Mouse (Mus musculus) neural tube, embryonic 13.5 days (tissue): Measurements from ENCODE around the gene Fgfr2. TPM values are rescaled to one million over a fixed set of nuclear protein-coding genes. Genes with fewer than 3 reads are reported as not detected.

ENCODE experiments used
- ATAC-seq: fragments of 200-750 bp; cut with Nextera tagmentation; 2 replicates; pipeline ENCODE4 v1.8.0; 2017; ENCODE audit warnings: low read depth, mild to moderate bottlenecking, moderate TSS enrichment, moderate library complexity
- H3K27ac ChIP-seq: fragments of 300-500 bp; sonication (generic); replicated peaks from 2 replicates; pipeline ENCODE4 v1.5.1; 2015; ENCODE audit warnings: moderate library complexity, mild to moderate bottlenecking, inconsistent platforms
- H3K27me3 ChIP-seq: fragments of 300-500 bp; sonication (generic); 2 replicates; pipeline ENCODE4 v1.6.1; 2015; ENCODE audit warnings: mild to moderate bottlenecking, inconsistent platforms
- H3K36me3 ChIP-seq: fragments of 300-500 bp; sonication (generic); 2 replicates; pipeline ENCODE4 v1.6.1; 2015; ENCODE audit warnings: mild to moderate bottlenecking, inconsistent platforms
- H3K4me1 ChIP-seq: fragments of 300-500 bp; sonication (generic); replicated peaks from 2 replicates; pipeline ENCODE4 v1.6.1; 2015; ENCODE audit warnings: inconsistent platforms
- H3K4me2 ChIP-seq: fragments of 300-500 bp; sonication (generic); 2 replicates; pipeline ENCODE4 v1.6.1; 2015; ENCODE audit warnings: inconsistent platforms, mild to moderate bottlenecking, moderate library complexity
- H3K4me3 ChIP-seq: fragments of 300-500 bp; sonication (generic); 2 replicates; pipeline ENCODE4 v1.5.1; 2015; ENCODE audit warnings: mild to moderate bottlenecking, inconsistent platforms
- H3K9ac ChIP-seq: fragments of 300-500 bp; sonication (generic); 2 replicates; pipeline ENCODE4 v1.6.1; 2015; ENCODE audit warnings: moderate library complexity, mild to moderate bottlenecking, inconsistent platforms
- H3K9me3 ChIP-seq: fragments of 300-500 bp; sonication (generic); 2 replicates; pipeline ENCODE4 v1.6.1; 2016; ENCODE audit warnings: inconsistent platforms
- WGBS: fragments of 180-500 bp; shearing (Covaris S2); methylation state at CpG from one replicate; pipeline ENCODE4 v1.1.7; 2015; 5-methylcytosine and 5-hydroxymethylcytosine counted together
- polyA plus RNA-seq: library from polyadenylated mRNA; unstranded; fragments of >200 nt; fragmentation: Nextera tagmentation; extraction: Ambion mirVana; gene quantifications from 2 replicates; pipeline ENCODE4 v1.2.1, GENCODE M21; 2015

Gene Fgfr2
- polyA plus RNA-seq, 1 experiment from 2014 or later: 22.9 TPM

DNA sequence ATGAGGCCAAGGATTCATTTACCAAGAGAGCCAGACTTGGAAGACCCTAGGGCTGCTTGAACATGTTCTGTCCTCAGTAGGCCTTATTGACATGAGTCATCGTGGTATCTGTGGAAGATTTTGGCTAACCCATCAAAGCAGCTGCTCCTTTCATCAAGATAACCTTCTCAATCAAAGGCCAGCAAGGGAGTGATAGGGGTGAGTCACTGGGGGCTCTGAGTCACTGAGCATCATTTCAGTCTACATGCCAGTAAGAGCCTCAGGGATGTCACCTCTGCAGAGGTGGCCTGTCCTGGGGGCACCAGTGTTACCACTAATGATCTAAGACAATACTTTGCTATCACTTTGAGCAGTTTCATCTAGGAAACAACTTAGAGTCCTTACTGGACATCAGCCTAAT is 1292.9 kb downstream of the Fgfr2 start:
- 0 out of 2 replicates have a peak, but pooled peaks cover 4% of the 10 kb centered on the region for H3K4me1 ChIP-seq
- no peak overlapping the region for H3K4me3 ChIP-seq
- H3K9me3 ChIP-seq: no peaks in the 10 kb centered on the region
- H3K9ac ChIP-seq: no peak overlapping the region
- no peak overlapping the region for H3K4me2 ChIP-seq
- ATAC-seq: no peak
- H3K27ac ChIP-seq: no peak overlapping the region
- H3K36me3 ChIP-seq: no peaks in the 10 kb centered on the region
- WGBS: 82% methylated on average over 1 of the region's 1 CpGs
- peaks cover 19% of the 10 kb centered on the region for H3K27me3 ChIP-seq

DNA sequence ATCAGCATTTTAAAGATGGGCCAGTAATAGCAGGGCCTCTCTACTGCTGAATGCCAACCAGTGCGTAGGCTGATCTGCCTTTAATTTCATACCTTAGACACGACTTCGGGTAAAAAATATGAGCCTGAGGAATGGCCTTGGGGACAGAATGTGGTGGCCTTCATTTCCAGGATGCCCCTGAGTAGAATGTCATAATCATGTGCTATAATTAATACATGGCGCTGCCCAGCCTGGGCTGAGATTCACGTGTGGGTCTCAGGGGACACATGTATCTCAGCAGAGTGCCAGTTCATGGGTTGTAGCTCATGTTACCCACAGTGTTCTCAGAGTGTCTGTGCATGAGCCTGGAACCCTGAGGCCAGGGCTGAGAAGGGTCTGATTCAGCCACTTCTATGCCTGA is 1296.3 kb downstream of the Fgfr2 start:
- Histone ChIP-seq H3K4me2 (no peak overlapping the region), H3K36me3 (no peaks in the 10 kb centered on the region), H3K4me3 (no peak overlapping the region), H3K9ac (no peak overlapping the region), H3K9me3 (no peaks in the 10 kb centered on the region), H3K27ac (no peak overlapping the region), H3K4me1 (peaks cover 12% of the 10 kb centered on the region; the same call in 1 of the 2 replicates), H3K27me3 (peaks cover 27% of the 10 kb centered on the region)
- no peak for ATAC-seq
- 52% methylated on average over 5 of the region's 5 CpGs for WGBS

- ATAC-seq: no peak
- Histone ChIP-seq H3K27ac (no peak overlapping the region), H3K27me3 (peaks cover 51% of the 10 kb centered on the region), H3K4me1 (peaks cover 16% of the 10 kb centered on the region; the same call in 1 of the 2 replicates), H3K4me2 (no peak overlapping the region), H3K36me3 (no peaks in the 10 kb centered on the region), H3K9me3 (no peaks in the 10 kb centered on the region), H3K4me3 (no peak overlapping the region), H3K9ac (no peak overlapping the region)
- 78% methylated on average over 6 of the region's 6 CpGs for WGBS
These were observed 1305.2 kb downstream of the Fgfr2 start for GRCm38 (mm10) chr7:131817976-131818375.

- no peak overlapping the region for H3K9ac ChIP-seq
- no peak for ATAC-seq
- H3K4me3 ChIP-seq: no peak overlapping the region
- H3K4me2 ChIP-seq: no peak overlapping the region
- H3K4me1 ChIP-seq: peaks cover 12% of the 10 kb centered on the region; the same call in 1 of the 2 replicates
- H3K36me3 ChIP-seq: no peaks in the 10 kb centered on the region
- no peak overlapping the region for H3K27ac ChIP-seq
- peaks cover 61% of the 10 kb centered on the region for H3K27me3 ChIP-seq
- H3K9me3 ChIP-seq: no peaks in the 10 kb centered on the region
- 57% methylated on average over 2 of the region's 2 CpGs for WGBS
These were observed 1306.5 kb downstream of the Fgfr2 start for GRCm38 (mm10) chr7:131816641-131817040.

DNA sequence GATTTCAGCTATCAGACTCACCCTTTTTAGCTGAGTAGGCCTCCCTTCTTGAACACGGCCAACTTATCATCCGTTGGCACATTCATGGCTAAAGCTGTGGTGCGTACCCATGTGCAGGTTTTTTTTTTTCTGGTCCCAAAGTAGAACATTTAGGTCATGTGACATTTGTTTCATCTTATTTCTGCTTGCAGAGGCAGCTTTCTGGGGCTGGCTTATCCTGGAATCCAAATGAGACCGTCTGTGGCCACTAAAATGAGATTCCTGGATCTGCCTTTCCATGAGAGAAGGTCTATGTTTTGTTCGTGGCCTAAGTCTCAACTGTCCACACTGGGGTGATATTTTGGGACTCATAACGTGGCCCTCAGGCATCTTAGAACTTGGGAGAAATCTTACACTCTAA is 1311.0 kb downstream of the Fgfr2 start:
- Histone ChIP-seq H3K27me3 (peaks cover 73% of the 10 kb centered on the region), H3K9me3 (no peaks in the 10 kb centered on the region), H3K27ac (no peak overlapping the region), H3K4me2 (no peak overlapping the region), H3K4me1 (peaks cover 12% of the 10 kb centered on the region; the same call in 1 of the 2 replicates), H3K9ac (no peak overlapping the region), H3K4me3 (no peak overlapping the region), H3K36me3 (no peaks in the 10 kb centered on the region)
- no peak for ATAC-seq
- 88% methylated on average over 6 of the region's 6 CpGs for WGBS

GRCm38 (mm10) chr7:131810916-131811315 is 1312.2 kb downstream of the Fgfr2 start:
- 79% methylated on average over 4 of the region's 4 CpGs for WGBS
- H3K27me3 ChIP-seq: peaks cover 77% of the 10 kb centered on the region
- H3K4me2 ChIP-seq: no peak overlapping the region
- H3K9me3 ChIP-seq: no peaks in the 10 kb centered on the region
- no peak overlapping the region for H3K27ac ChIP-seq
- H3K4me3 ChIP-seq: no peak overlapping the region
- H3K36me3 ChIP-seq: no peaks in the 10 kb centered on the region
- no peak for ATAC-seq
- no peak overlapping the region for H3K9ac ChIP-seq
- H3K4me1 ChIP-seq: peaks cover 8% of the 10 kb centered on the region; the same call in 1 of the 2 replicates

DNA sequence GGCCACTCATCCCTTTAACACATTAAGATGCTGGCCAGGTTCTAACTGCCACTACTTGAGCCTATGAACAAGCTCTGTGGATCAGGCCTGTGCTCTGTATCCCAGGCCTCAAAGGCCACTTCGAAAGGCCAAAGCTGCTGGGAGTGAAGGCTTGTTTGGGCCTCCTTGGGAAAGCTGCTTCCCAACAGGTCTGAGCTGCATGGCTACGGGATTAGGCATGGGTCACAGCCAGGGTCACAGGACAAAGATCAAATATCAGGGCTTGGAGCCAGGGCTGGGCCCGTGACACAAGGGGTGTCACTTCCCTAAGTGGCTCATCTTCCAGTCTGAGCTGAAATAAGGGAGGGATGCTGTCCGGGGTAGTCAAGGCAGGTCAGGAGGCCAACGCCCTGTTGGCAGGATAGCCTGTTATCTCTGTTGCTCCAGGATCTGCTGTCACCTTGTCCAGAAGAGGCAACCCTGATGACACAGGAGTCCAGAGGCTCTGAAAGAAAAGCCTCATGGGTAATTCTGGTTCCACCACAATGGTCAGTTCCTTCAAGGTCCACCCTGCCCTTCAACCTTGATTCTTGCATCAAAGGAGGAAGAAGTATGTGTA is 1313.5 kb downstream of the Fgfr2 start:
- peaks cover 13% of the 10 kb centered on the region for H3K4me1 ChIP-seq
- no peak for ATAC-seq
- peaks cover 86% of the 10 kb centered on the region for H3K27me3 ChIP-seq
- WGBS: 51% methylated on average over 5 of the region's 5 CpGs
- H3K9me3 ChIP-seq: no peaks in the 10 kb centered on the region
- no peak overlapping the region for H3K9ac ChIP-seq
- no peak overlapping the region for H3K4me2 ChIP-seq
- H3K27ac ChIP-seq: no peak overlapping the region
- no peak overlapping the region for H3K4me3 ChIP-seq
- H3K36me3 ChIP-seq: no peaks in the 10 kb centered on the region

GRCm38 (mm10) chr7:131807257-131807656 is 1315.9 kb downstream of the Fgfr2 start:
- ATAC-seq: no peak
- no peaks in the 10 kb centered on the region for H3K9me3 ChIP-seq
- no peak overlapping the region for H3K27ac ChIP-seq
- no peak overlapping the region for H3K9ac ChIP-seq
- H3K4me1 ChIP-seq: peaks cover 13% of the 10 kb centered on the region
- H3K4me2 ChIP-seq: no peak overlapping the region
- no peaks in the 10 kb centered on the region for H3K36me3 ChIP-seq
- peaks cover 91% of the 10 kb centered on the region for H3K27me3 ChIP-seq
- H3K4me3 ChIP-seq: no peak overlapping the region
- WGBS: 62% methylated on average over 2 of the region's 2 CpGs

- Histone ChIP-seq H3K4me2 (no peak overlapping the region), H3K9ac (no peak overlapping the region), H3K36me3 (no peaks in the 10 kb centered on the region), H3K27ac (no peak overlapping the region), H3K9me3 (no peaks in the 10 kb centered on the region), H3K27me3 (peaks cover 91% of the 10 kb centered on the region), H3K4me3 (no peak overlapping the region), H3K4me1 (peaks cover 25% of the 10 kb centered on the region)
- WGBS: 21% methylated on average over 9 of the region's 9 CpGs
- ATAC-seq: peak; percentile 62; the same call in 1 of the 2 replicates
These were observed 1317.5 kb downstream of the Fgfr2 start for GRCm38 (mm10) chr7:131805525-131806202.

GRCm38 (mm10) chr7:131800416-131801045 is 1322.6 kb downstream of the Fgfr2 start:
- no peaks in the 10 kb centered on the region for H3K9me3 ChIP-seq
- ATAC-seq: 0 out of 2 replicates have a peak, but pooled peaks have one; percentile 16
- no peaks in the 10 kb centered on the region for H3K36me3 ChIP-seq
- H3K9ac ChIP-seq: no peak overlapping the region
- H3K4me3 ChIP-seq: no peak overlapping the region
- 0 out of 2 replicates have a peak overlapping the region, but pooled peaks have one; percentile 15 for H3K27ac ChIP-seq
- H3K4me1 ChIP-seq: peaks cover 20% of the 10 kb centered on the region
- H3K27me3 ChIP-seq: peaks cover 75% of the 10 kb centered on the region
- WGBS: 18% methylated on average over 6 of the region's 6 CpGs
- peak overlapping the region; percentile 4 for H3K4me2 ChIP-seq

DNA sequence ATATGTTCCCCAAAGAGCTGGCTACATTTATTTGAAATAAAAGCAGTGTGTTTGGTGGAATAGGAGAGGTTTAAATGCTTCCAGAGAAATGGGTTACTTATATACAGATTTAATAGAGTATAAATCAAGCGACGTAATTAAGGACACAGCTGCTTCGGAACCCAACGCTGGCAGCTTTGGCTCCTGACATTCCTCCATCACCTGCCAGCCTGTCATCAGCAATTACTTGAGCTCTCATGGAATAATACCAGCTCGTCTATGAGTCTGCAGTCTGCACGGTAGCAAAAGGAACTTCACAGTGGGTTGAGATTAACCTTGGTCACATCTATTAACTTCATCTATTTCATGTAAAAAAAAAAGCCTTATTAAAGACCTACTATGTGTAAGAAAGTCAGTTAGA is 1326.0 kb downstream of the Fgfr2 start:
- ATAC-seq: no peak
- no peak overlapping the region for H3K4me3 ChIP-seq
- WGBS: 37% methylated on average over 6 of the region's 6 CpGs
- no peaks in the 10 kb centered on the region for H3K36me3 ChIP-seq
- H3K27ac ChIP-seq: no peak overlapping the region
- H3K9ac ChIP-seq: no peak overlapping the region
- no peaks in the 10 kb centered on the region for H3K9me3 ChIP-seq
- peaks cover 24% of the 10 kb centered on the region for H3K4me1 ChIP-seq
- peaks cover 55% of the 10 kb centered on the region for H3K27me3 ChIP-seq
- H3K4me2 ChIP-seq: no peak overlapping the region

DNA sequence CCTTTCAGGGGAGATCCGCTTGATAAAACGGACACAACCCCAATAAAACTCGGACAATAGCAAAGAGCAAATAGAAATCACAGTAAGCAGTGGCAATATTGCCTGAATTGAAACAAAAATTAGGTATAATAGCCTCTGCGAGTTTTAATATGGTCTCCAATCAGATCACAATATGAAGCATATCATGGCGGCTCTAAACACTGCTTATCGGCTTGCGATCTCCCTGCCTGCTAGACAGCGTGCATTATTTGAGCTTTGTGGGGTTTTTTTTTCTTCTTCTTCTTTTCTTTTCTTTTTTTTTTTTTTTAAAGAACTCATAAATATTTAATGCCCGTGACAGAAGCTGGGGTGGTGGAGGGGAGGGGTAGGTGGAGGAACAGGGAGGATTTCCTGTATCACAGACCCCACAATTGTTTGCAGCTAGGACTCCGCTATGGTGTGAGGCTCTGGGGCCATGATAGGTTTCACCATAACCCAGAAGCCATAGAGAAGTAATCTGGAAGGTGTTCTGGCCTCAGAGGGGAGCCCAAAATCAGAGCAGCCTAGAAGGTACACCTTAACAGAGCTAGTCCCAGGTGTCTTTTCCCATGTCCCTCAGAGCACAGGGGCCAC is 1334.4 kb downstream of the Fgfr2 start:
- Histone ChIP-seq H3K36me3 (no peaks in the 10 kb centered on the region), H3K27me3 (peaks cover 72% of the 10 kb centered on the region), H3K4me2 (peak overlapping the region; percentile 20; the same call in 1 of the 2 replicates), H3K4me1 (peaks cover 18% of the 10 kb centered on the region), H3K4me3 (no peak overlapping the region), H3K27ac (no peak overlapping the region), H3K9me3 (no peaks in the 10 kb centered on the region), H3K9ac (no peak overlapping the region)
- WGBS: 28% methylated on average over 10 of the region's 10 CpGs
- ATAC-seq: no peak
